Mouse (Mus musculus): ENCODE measurements around the gene Ehf. TPM values are rescaled to one million over a fixed set of nuclear protein-coding genes. Genes with fewer than 3 reads are reported as not detected.

Ehf gene
- polyA plus RNA-seq, 1 experiment = 38.4 TPM

- no peaks in the 10 kb centered on the region for H3K4me1 ChIP-seq (ENCODE audit: control insufficient read depth, insufficient read depth, low read length)
- 80% methylated on average over 3 of the region's 3 CpGs for WGBS
- no peak overlapping the region for H3K4me3 ChIP-seq (replicated peaks; ENCODE audit: extremely low read depth, low read depth, low read length)
- DNase-seq = no peak
- no peak for TF ChIP-seq POLR2A (IDR thresholded peaks at IDR 0.05; ENCODE audit: borderline replicate concordance, extremely low read depth, low read depth, low read length)
- TF ChIP-seq CTCF (IDR thresholded peaks at IDR 0.05; ENCODE audit: insufficient read depth, low read length) = no peak
Measured at GRCm38 (mm10) chr2:103331666-103332191, 28.7 kb upstream of the Ehf start.

- 87% methylated on average over 4 of the region's 4 CpGs for WGBS
- no peaks in the 10 kb centered on the region for H3K4me1 ChIP-seq (ENCODE audit: control insufficient read depth, insufficient read depth, low read length)
- DNase-seq = no peak
- no peak for TF ChIP-seq POLR2A (IDR thresholded peaks at IDR 0.05; ENCODE audit: borderline replicate concordance, extremely low read depth, low read depth, low read length)
- TF ChIP-seq CTCF (IDR thresholded peaks at IDR 0.05; ENCODE audit: insufficient read depth, low read length) = no peak
- H3K4me3 ChIP-seq (replicated peaks; ENCODE audit: extremely low read depth, low read depth, low read length) = no peak overlapping the region
Measured at GRCm38 (mm10) chr2:103328731-103329130, 25.7 kb upstream of the Ehf start.

GRCm38 (mm10) chr2:103325301-103326048, 22.4 kb upstream of the Ehf start:
- no peak for TF ChIP-seq POLR2A (IDR thresholded peaks at IDR 0.05; ENCODE audit: borderline replicate concordance, extremely low read depth, low read depth, low read length)
- TF ChIP-seq CTCF (IDR thresholded peaks at IDR 0.05; ENCODE audit: insufficient read depth, low read length) = no peak
- WGBS = 63% methylated on average over 7 of the region's 7 CpGs
- Histone ChIP-seq H3K4me1 (ENCODE audit: control insufficient read depth, insufficient read depth, low read length) (no peaks in the 10 kb centered on the region), H3K4me3 (replicated peaks; ENCODE audit: extremely low read depth, low read depth, low read length) (no peak overlapping the region)
- no peak for DNase-seq

GRCm38 (mm10) chr2:103324320-103324719, 21.2 kb upstream of the Ehf start:
- TF ChIP-seq POLR2A (IDR thresholded peaks at IDR 0.05; ENCODE audit: borderline replicate concordance, extremely low read depth, low read depth, low read length) (no peak), CTCF (IDR thresholded peaks at IDR 0.05; ENCODE audit: insufficient read depth, low read length) (no peak)
- Histone ChIP-seq H3K4me3 (replicated peaks; ENCODE audit: extremely low read depth, low read depth, low read length) (no peak overlapping the region), H3K4me1 (ENCODE audit: control insufficient read depth, insufficient read depth, low read length) (no peaks in the 10 kb centered on the region)
- DNase-seq = no peak
- WGBS = 55% methylated on average over 2 of the region's 2 CpGs

GRCm38 (mm10) chr2:103322171-103322570, 19.1 kb upstream of the Ehf start:
- Histone ChIP-seq H3K4me3 (replicated peaks; ENCODE audit: extremely low read depth, low read depth, low read length) (no peak overlapping the region), H3K4me1 (ENCODE audit: control insufficient read depth, insufficient read depth, low read length) (no peaks in the 10 kb centered on the region)
- no peak for DNase-seq
- WGBS = 48% methylated on average over 1 of the region's 1 CpGs
- no peak for TF ChIP-seq CTCF (IDR thresholded peaks at IDR 0.05; ENCODE audit: insufficient read depth, low read length)

GRCm38 (mm10) chr2:103321638-103322037, 18.6 kb upstream of the Ehf start:
- WGBS = 81% methylated on average over 4 of the region's 4 CpGs
- DNase-seq = no peak
- no peak overlapping the region for H3K4me3 ChIP-seq (replicated peaks; ENCODE audit: extremely low read depth, low read depth, low read length)
- no peaks in the 10 kb centered on the region for H3K4me1 ChIP-seq (ENCODE audit: control insufficient read depth, insufficient read depth, low read length)
- no peak for TF ChIP-seq CTCF (IDR thresholded peaks at IDR 0.05; ENCODE audit: insufficient read depth, low read length)
- TF ChIP-seq POLR2A (IDR thresholded peaks at IDR 0.05; ENCODE audit: borderline replicate concordance, extremely low read depth, low read depth, low read length) = no peak

- TF ChIP-seq CTCF (IDR thresholded peaks at IDR 0.05; ENCODE audit: insufficient read depth, low read length) (no peak), POLR2A (IDR thresholded peaks at IDR 0.05; ENCODE audit: borderline replicate concordance, extremely low read depth, low read depth, low read length) (no peak)
- Histone ChIP-seq H3K4me3 (replicated peaks; ENCODE audit: extremely low read depth, low read depth, low read length) (no peak overlapping the region), H3K4me1 (ENCODE audit: control insufficient read depth, insufficient read depth, low read length) (no peaks in the 10 kb centered on the region)
- WGBS = 63% methylated on average over 4 of the region's 4 CpGs
- DNase-seq = no peak
Measured at GRCm38 (mm10) chr2:103314002-103314401, 10.9 kb upstream of the Ehf start.

GRCm38 (mm10) chr2:103312640-103313039, 9.6 kb upstream of the Ehf start:
- TF ChIP-seq POLR2A (IDR thresholded peaks at IDR 0.05; ENCODE audit: borderline replicate concordance, extremely low read depth, low read depth, low read length) (no peak), CTCF (IDR thresholded peaks at IDR 0.05; ENCODE audit: insufficient read depth, low read length) (no peak)
- Histone ChIP-seq H3K4me1 (ENCODE audit: control insufficient read depth, insufficient read depth, low read length) (no peaks in the 10 kb centered on the region), H3K4me3 (replicated peaks; ENCODE audit: extremely low read depth, low read depth, low read length) (no peak overlapping the region)
- whole genome bisulfite sequencing = 46% methylated on average over 4 of the region's 4 CpGs
- DNase-seq = no peak

GRCm38 (mm10) chr2:103310663-103311062, 7.6 kb upstream of the Ehf start:
- 61% methylated on average over 5 of the region's 5 CpGs for WGBS
- TF ChIP-seq POLR2A (IDR thresholded peaks at IDR 0.05; ENCODE audit: borderline replicate concordance, extremely low read depth, low read depth, low read length) (no peak), CTCF (IDR thresholded peaks at IDR 0.05; ENCODE audit: insufficient read depth, low read length) (no peak)
- no peak overlapping the region for H3K4me3 ChIP-seq (replicated peaks; ENCODE audit: extremely low read depth, low read depth, low read length)

GRCm38 (mm10) chr2:103306686-103307085, 3.6 kb upstream of the Ehf start:
- TF ChIP-seq CTCF (IDR thresholded peaks at IDR 0.05; ENCODE audit: insufficient read depth, low read length) (no peak), POLR2A (IDR thresholded peaks at IDR 0.05; ENCODE audit: borderline replicate concordance, extremely low read depth, low read depth, low read length) (no peak)
- WGBS = 47% methylated on average over 6 of the region's 6 CpGs
- DNase-seq = no peak
- Histone ChIP-seq H3K4me1 (ENCODE audit: control insufficient read depth, insufficient read depth, low read length) (no peaks in the 10 kb centered on the region), H3K4me3 (replicated peaks; ENCODE audit: extremely low read depth, low read depth, low read length) (no peak overlapping the region)

More at GRCm38 (mm10) chr2:103310663-103311062, 7.6 kb upstream of the Ehf start:
- no peak for DNase-seq
- H3K4me1 ChIP-seq (ENCODE audit: control insufficient read depth, insufficient read depth, low read length) = no peaks in the 10 kb centered on the region

Measured in lung, adult 2 months (tissue).